Mouse (Mus musculus) embryonic facial prominence, embryonic 11.5 days (tissue): ENCODE measurements around the gene Gm20388. TPM values are rescaled to one million over a fixed set of nuclear protein-coding genes. Genes with fewer than 3 reads are reported as not detected.

ENCODE experiments used
- ATAC-seq: fragments of 200-750 bp; cut with Nextera tagmentation; replicated peaks from 2 replicates; pipeline ENCODE4 v1.8.0; 2017; ENCODE audit warnings: low read depth; ENCODE audit not compliant: insufficient number of reproducible peaks, low FRiP score, low TSS enrichment
- DNase-seq: peaks from one replicate; pipeline ENCODE4 v3.0.0-alpha.2; 2015; ENCODE audit warnings: low spot score
- H3K27ac ChIP-seq: fragments of 300-500 bp; sonication (generic); replicated peaks from 2 replicates; pipeline ENCODE4 v1.5.1; 2014; ENCODE audit warnings: mild to moderate bottlenecking, low read depth, low read length, control low read depth
- H3K27me3 ChIP-seq: fragments of 300-500 bp; sonication (generic); 2 replicates; pipeline ENCODE4 v1.6.1; 2014; ENCODE audit warnings: mild to moderate bottlenecking, low read length, moderate library complexity, mixed read lengths; ENCODE audit not compliant: control insufficient read depth, insufficient read depth
- H3K36me3 ChIP-seq: fragments of 300-500 bp; sonication (generic); replicated peaks from 2 replicates; pipeline ENCODE4 v1.6.1; 2014; ENCODE audit warnings: low read depth, mild to moderate bottlenecking, low read length, moderate library complexity, mixed read lengths; ENCODE audit not compliant: control insufficient read depth, insufficient read depth
- H3K4me1 ChIP-seq: fragments of 300-500 bp; sonication (generic); 2 replicates; pipeline ENCODE4 v1.6.1; 2014; ENCODE audit warnings: low read length, mixed read lengths; ENCODE audit not compliant: control insufficient read depth, insufficient read depth
- H3K4me2 ChIP-seq: fragments of 300-500 bp; sonication (generic); 2 replicates; pipeline ENCODE4 v1.6.1; 2014; ENCODE audit warnings: low read depth, mild to moderate bottlenecking, control low read depth, low read length, moderate library complexity
- H3K4me3 ChIP-seq: fragments of 300-500 bp; sonication (generic); 2 replicates; pipeline ENCODE4 v1.5.1; 2014; ENCODE audit warnings: low read depth, low read length, control low read depth
- H3K9ac ChIP-seq: fragments of 300-500 bp; sonication (generic); replicated peaks from 2 replicates; pipeline ENCODE4 v1.6.1; 2014; ENCODE audit warnings: mild to moderate bottlenecking, control low read depth, low read length
- H3K9me3 ChIP-seq: fragments of 300-500 bp; sonication (generic); replicated peaks from 2 replicates; pipeline ENCODE4 v1.6.1; 2016; ENCODE audit warnings: mild to moderate bottlenecking, low read length, inconsistent platforms, mixed read lengths; ENCODE audit not compliant: control insufficient read depth
- WGBS: fragments of 180-500 bp; shearing (Covaris S2); extraction: QIAGEN DNeasy Blood & Tissue Kit; methylation state at CpG from one replicate; pipeline ENCODE4 v1.1.7; 2014; 5-methylcytosine and 5-hydroxymethylcytosine counted together
- polyA plus RNA-seq: library from polyadenylated mRNA; unstranded; fragments of >200 nt; fragmentation: Nextera tagmentation; extraction: Ambion mirVana; gene quantifications from 2 replicates; pipeline ENCODE4 v1.2.1, GENCODE M21; 2014

Gene Gm20388
- polyA plus RNA-seq, 1 experiment from 2014 or later = 3.1 TPM

GRCm38 (mm10) chr8:121850018-121850417 lies 1939.4 kb downstream of the Gm20388 start:
- ATAC-seq (no peak), DNase-seq (peak; percentile 84)
- Histone ChIP-seq H3K9me3 (no peaks in the 10 kb centered on the region), H3K9ac (no peak overlapping the region), H3K27me3 (no peaks in the 10 kb centered on the region), H3K27ac (no peak overlapping the region), H3K36me3 (no peaks in the 10 kb centered on the region), H3K4me1 (no peaks in the 10 kb centered on the region), H3K4me3 (no peak overlapping the region), H3K4me2 (no peak overlapping the region)
- 15% methylated on average over 6 of the region's 6 CpGs for WGBS

GRCm38 (mm10) chr8:121850436-121850820 lies 1939.8 kb downstream of the Gm20388 start:
- no peak for ATAC-seq

GRCm38 (mm10) chr8:121850821-121851470 lies 1940.3 kb downstream of the Gm20388 start:
- H3K9ac ChIP-seq = peak overlapping the region; percentile 55
- DNase-seq = peak; percentile 99
- H3K36me3 ChIP-seq = no peaks in the 10 kb centered on the region
- H3K4me3 ChIP-seq = peak overlapping the region; percentile 21
- H3K9me3 ChIP-seq = no peaks in the 10 kb centered on the region
- no peaks in the 10 kb centered on the region for H3K27me3 ChIP-seq
- no peak overlapping the region for H3K27ac ChIP-seq
- 3% methylated on average over 24 of the region's 24 CpGs for WGBS
- ATAC-seq = peak; percentile 86
- peak overlapping the region; percentile 46 for H3K4me2 ChIP-seq
- H3K4me1 ChIP-seq = no peaks in the 10 kb centered on the region

More at GRCm38 (mm10) chr8:121850436-121850820, 1939.8 kb downstream of the Gm20388 start:
- DNase-seq = no peak
- Histone ChIP-seq H3K9ac (peak overlapping the region; percentile 55), H3K4me1 (no peaks in the 10 kb centered on the region), H3K9me3 (no peaks in the 10 kb centered on the region), H3K27ac (no peak overlapping the region), H3K36me3 (no peaks in the 10 kb centered on the region), H3K4me3 (no peak overlapping the region), H3K27me3 (no peaks in the 10 kb centered on the region), H3K4me2 (peak overlapping the region; percentile 46)
- WGBS = 38% methylated on average over 12 of the region's 12 CpGs

GRCm38 (mm10) chr8:121851716-121852115 lies 1941.1 kb downstream of the Gm20388 start:
- H3K4me3 ChIP-seq = no peak overlapping the region
- ATAC-seq (no peak), DNase-seq (no peak)
- no peaks in the 10 kb centered on the region for H3K9me3 ChIP-seq
- H3K27ac ChIP-seq = no peak overlapping the region
- H3K4me1 ChIP-seq = no peaks in the 10 kb centered on the region
- no peak overlapping the region for H3K4me2 ChIP-seq
- 45% methylated on average over 7 of the region's 7 CpGs for WGBS
- H3K27me3 ChIP-seq = no peaks in the 10 kb centered on the region
- H3K9ac ChIP-seq = no peak overlapping the region
- H3K36me3 ChIP-seq = no peaks in the 10 kb centered on the region

- no peak for DNase-seq
- WGBS = 61% methylated on average over 7 of the region's 7 CpGs
- H3K4me2 ChIP-seq = no peak overlapping the region
- H3K9me3 ChIP-seq = no peaks in the 10 kb centered on the region
- H3K27ac ChIP-seq = no peak overlapping the region
- H3K27me3 ChIP-seq = no peaks in the 10 kb centered on the region
- no peak overlapping the region for H3K4me3 ChIP-seq
- no peaks in the 10 kb centered on the region for H3K4me1 ChIP-seq
- no peak overlapping the region for H3K9ac ChIP-seq
- no peak for ATAC-seq
- no peaks in the 10 kb centered on the region for H3K36me3 ChIP-seq
Observed at GRCm38 (mm10) chr8:121852464-121852863, 1941.8 kb downstream of the Gm20388 start.

GRCm38 (mm10) chr8:121853586-121853985 lies 1942.9 kb downstream of the Gm20388 start:
- Histone ChIP-seq H3K9ac (no peak overlapping the region), H3K4me2 (no peak overlapping the region)
- 85% methylated on average over 2 of the region's 2 CpGs for WGBS

GRCm38 (mm10) chr8:121856071-121856746 lies 1945.6 kb downstream of the Gm20388 start:
- no peak for ATAC-seq
- WGBS = 85% methylated on average over 14 of the region's 14 CpGs
- Histone ChIP-seq H3K36me3 (no peaks in the 10 kb centered on the region), H3K4me3 (no peak overlapping the region), H3K9ac (no peak overlapping the region), H3K4me1 (no peaks in the 10 kb centered on the region), H3K9me3 (no peaks in the 10 kb centered on the region), H3K4me2 (no peak overlapping the region), H3K27ac (no peak overlapping the region), H3K27me3 (no peaks in the 10 kb centered on the region)
- no peak for DNase-seq

More at GRCm38 (mm10) chr8:121853586-121853985, 1942.9 kb downstream of the Gm20388 start:
- ATAC-seq (no peak), DNase-seq (no peak)
- Histone ChIP-seq H3K27ac (no peak overlapping the region), H3K36me3 (no peaks in the 10 kb centered on the region), H3K27me3 (no peaks in the 10 kb centered on the region), H3K4me1 (no peaks in the 10 kb centered on the region), H3K9me3 (no peaks in the 10 kb centered on the region), H3K4me3 (no peak overlapping the region)

- no peak for DNase-seq
- 55% methylated on average over 9 of the region's 9 CpGs for WGBS
- Histone ChIP-seq H3K27me3 (no peaks in the 10 kb centered on the region), H3K27ac (no peak overlapping the region), H3K9me3 (no peaks in the 10 kb centered on the region), H3K4me2 (no peak overlapping the region), H3K4me1 (no peaks in the 10 kb centered on the region), H3K9ac (no peak overlapping the region), H3K4me3 (no peak overlapping the region), H3K36me3 (no peaks in the 10 kb centered on the region)
- ATAC-seq = no peak
Observed at GRCm38 (mm10) chr8:121857331-121857730, 1946.7 kb downstream of the Gm20388 start.
